In the genomic region with DNA sequence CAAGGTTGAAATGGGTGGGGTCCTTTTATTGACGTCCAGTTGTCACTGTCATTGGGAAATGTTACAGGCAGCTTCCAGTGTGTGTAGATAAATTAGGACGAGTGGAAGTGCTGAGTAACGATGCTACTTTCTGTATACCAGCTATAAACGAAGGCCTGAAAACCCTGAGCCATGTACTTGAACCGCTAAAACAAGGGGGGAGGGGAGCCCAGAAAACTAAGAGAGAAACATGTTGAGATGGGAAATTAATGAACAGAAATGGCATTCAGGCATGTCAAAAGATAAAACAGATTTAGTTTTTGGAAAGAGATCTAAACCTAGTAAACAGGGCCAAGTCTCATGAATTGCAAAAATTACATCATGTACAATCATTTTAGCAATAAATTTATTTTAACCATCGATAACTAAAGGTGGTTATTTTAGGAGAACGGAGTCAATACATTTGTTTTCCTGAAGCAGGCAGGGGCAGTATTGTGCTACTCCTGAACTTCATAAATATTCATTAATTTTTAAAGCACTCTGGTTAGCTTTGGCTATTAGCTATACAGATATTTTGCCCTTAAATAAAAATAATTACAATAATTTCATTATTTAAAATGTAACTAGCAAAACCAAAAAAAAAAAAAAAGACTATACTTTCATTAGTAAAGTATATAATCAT, we compare ENCODE assay signal across 20 mouse cellular contexts.
DNase-seq lines count a peak whose midpoint lies in the region; ATAC-seq and TF ChIP-seq lines count a peak whose summit lies in the region.
"Had no signal": no experiment of that assay in that cellular context is flagged by ENCODE, and none has a peak within 500 bp of the region (broad histone marks: within the 10 kb centered on the region; RNA-seq: fewer than 3 reads in every experiment).

No protein-coding gene starts in this region.

- no peak overlapping the region for H3K4me3 ChIP-seq in forebrain, embryonic 12.5 days (replicated peaks)
- H3K4me3 ChIP-seq in forebrain, embryonic 13.5 days = no peak overlapping the region
- H3K4me3 ChIP-seq in hindbrain, postnatal 0 days (ENCODE audit: low read length) = no peak overlapping the region
- no peak overlapping the region for H3K4me3 ChIP-seq in hindbrain, embryonic 11.5 days (ENCODE audit: low read depth, low read length)
- no peak overlapping the region for H3K4me3 ChIP-seq in lung, postnatal 0 days (ENCODE audit: low read depth, low read length)
- H3K4me3 ChIP-seq in embryonic facial prominence, embryonic 14.5 days (ENCODE audit: low read depth, low read length) = no peak overlapping the region
- H3K4me3 ChIP-seq: heart, embryonic 12.5 days; kidney, embryonic 15.5 days; megakaryocyte, embryonic 14.5 days; neural tube, embryonic 12.5 days had no signal

- H3K4me2 ChIP-seq in forebrain, embryonic 12.5 days = peak overlapping the region; percentile 10; the same call in 1 of the 2 replicates
- H3K4me2 ChIP-seq in forebrain, embryonic 13.5 days = no peak overlapping the region
- no peak overlapping the region for H3K4me2 ChIP-seq in hindbrain, postnatal 0 days (ENCODE audit: low read depth, low read length)
- no peak overlapping the region for H3K4me2 ChIP-seq in hindbrain, embryonic 11.5 days (replicated peaks; ENCODE audit: low read depth, low read length)
- no peak overlapping the region for H3K4me2 ChIP-seq in lung, postnatal 0 days (replicated peaks; ENCODE audit: low read depth, low read length)
- 0 out of 2 replicates have a peak overlapping the region, but pooled peaks have one; percentile 6 for H3K4me2 ChIP-seq in embryonic facial prominence, embryonic 14.5 days (ENCODE audit: low read depth, low read length)
- H3K4me2 ChIP-seq: heart, embryonic 12.5 days; kidney, embryonic 15.5 days; neural tube, embryonic 12.5 days had no signal

- H3K9me3 ChIP-seq in forebrain, embryonic 12.5 days = no peaks in the 10 kb centered on the region
- no peaks in the 10 kb centered on the region for H3K9me3 ChIP-seq in forebrain, embryonic 13.5 days (replicated peaks)
- no peaks in the 10 kb centered on the region for H3K9me3 ChIP-seq in hindbrain, postnatal 0 days (ENCODE audit: low read length)
- H3K9me3 ChIP-seq in hindbrain, embryonic 11.5 days (ENCODE audit: control insufficient read depth, low read length) = no peaks in the 10 kb centered on the region
- H3K9me3 ChIP-seq in lung, postnatal 0 days (ENCODE audit: low read length) = no peaks in the 10 kb centered on the region
- no peaks in the 10 kb centered on the region for H3K9me3 ChIP-seq in embryonic facial prominence, embryonic 14.5 days (ENCODE audit: control insufficient read depth, low read length)
- H3K9me3 ChIP-seq: heart, embryonic 12.5 days; kidney, embryonic 15.5 days; megakaryocyte, embryonic 14.5 days; neural tube, embryonic 12.5 days had no signal

- H3K36me3 ChIP-seq in forebrain, embryonic 12.5 days (replicated peaks) = no peaks in the 10 kb centered on the region
- H3K36me3 ChIP-seq in forebrain, embryonic 13.5 days (ENCODE audit: poor library complexity, severe bottlenecking) = no peaks in the 10 kb centered on the region
- H3K36me3 ChIP-seq in hindbrain, postnatal 0 days (ENCODE audit: insufficient read depth, low read length) = no peaks in the 10 kb centered on the region
- H3K36me3 ChIP-seq in hindbrain, embryonic 11.5 days (ENCODE audit: control insufficient read depth, insufficient read depth, low read length) = no peaks in the 10 kb centered on the region
- no peaks in the 10 kb centered on the region for H3K36me3 ChIP-seq in lung, postnatal 0 days (ENCODE audit: insufficient read depth, low read length)
- H3K36me3 ChIP-seq in embryonic facial prominence, embryonic 14.5 days (ENCODE audit: control insufficient read depth, insufficient read depth, low read length) = no peaks in the 10 kb centered on the region
- H3K36me3 ChIP-seq: heart, embryonic 12.5 days; kidney, embryonic 15.5 days; neural tube, embryonic 12.5 days had no signal

- TF ChIP-seq EP300 in lung, postnatal 0 days (IDR thresholded peaks at IDR 0.05) = no peak

- no peak overlapping the region for H3K9ac ChIP-seq in forebrain, embryonic 12.5 days
- H3K9ac ChIP-seq in forebrain, embryonic 13.5 days = no peak overlapping the region
- H3K9ac ChIP-seq in hindbrain, postnatal 0 days (replicated peaks; ENCODE audit: low read length) = no peak overlapping the region
- H3K9ac ChIP-seq in hindbrain, embryonic 11.5 days (ENCODE audit: low read depth, low read length) = no peak overlapping the region
- H3K9ac ChIP-seq in lung, postnatal 0 days (replicated peaks; ENCODE audit: low read depth) = no peak overlapping the region
- H3K9ac ChIP-seq in embryonic facial prominence, embryonic 14.5 days (ENCODE audit: low read depth, low read length) = no peak overlapping the region
- H3K9ac ChIP-seq: heart, embryonic 12.5 days; kidney, embryonic 15.5 days; liver, postnatal 0 days; neural tube, embryonic 12.5 days had no signal

- ATAC-seq in forebrain, embryonic 12.5 days (ENCODE audit: low FRiP score) = no peak
- no peak for ATAC-seq in forebrain, embryonic 13.5 days
- no peak for ATAC-seq in hindbrain, postnatal 0 days
- no peak for ATAC-seq in hindbrain, embryonic 11.5 days (ENCODE audit: low FRiP score)
- ATAC-seq in lung, postnatal 0 days = no peak
- ATAC-seq in embryonic facial prominence, embryonic 14.5 days (ENCODE audit: low read depth) = no peak
- ATAC-seq: activated CD4-positive, CD25-positive, alpha-beta regulatory T cell, adult 4 months; liver, postnatal 0 days had no signal

- peaks cover 47% of the 10 kb centered on the region for H3K4me1 ChIP-seq in forebrain, embryonic 12.5 days
- H3K4me1 ChIP-seq in forebrain, embryonic 13.5 days = peaks cover 57% of the 10 kb centered on the region
- H3K4me1 ChIP-seq in hindbrain, postnatal 0 days (ENCODE audit: insufficient read depth, low read length) = peaks cover 27% of the 10 kb centered on the region
- H3K4me1 ChIP-seq in hindbrain, embryonic 11.5 days (replicated peaks; ENCODE audit: control insufficient read depth, insufficient read depth, low read length) = peaks cover 9% of the 10 kb centered on the region
- peaks cover 16% of the 10 kb centered on the region; the same call in 1 of the 2 replicates for H3K4me1 ChIP-seq in lung, postnatal 0 days (ENCODE audit: insufficient read depth, low read depth, low read length)
- peaks cover 53% of the 10 kb centered on the region for H3K4me1 ChIP-seq in embryonic facial prominence, embryonic 14.5 days (ENCODE audit: control insufficient read depth, insufficient read depth, low read length)

- peak; percentile 38 for DNase-seq in hindbrain, postnatal 0 days (ENCODE audit: low spot score)
- no peak for DNase-seq in hindbrain, embryonic 11.5 days (ENCODE audit: low spot score)
- DNase-seq in lung, postnatal 0 days (ENCODE audit: low spot score) = no peak
- DNase-seq in lung, postnatal 25 days (ENCODE audit: low spot score) = no peak
- DNase-seq in embryonic facial prominence, embryonic 14.5 days (ENCODE audit: low spot score) = no peak
- DNase-seq in adipocyte (ENCODE audit: low spot score) = no peak
- DNase-seq: adrenal gland, postnatal 14 days; cerebellum, adult 11 months; heart, postnatal 14 days; left cerebral cortex, postnatal 4 days; liver, postnatal 0 days; lung, postnatal 14 days; thymus, postnatal 14 days had no signal

- peak; percentile 53 for TF ChIP-seq CTCF in hindbrain, postnatal 0 days (IDR thresholded peaks at IDR 0.05; ENCODE audit: low read depth)
- TF ChIP-seq CTCF in lung, postnatal 0 days (IDR thresholded peaks at IDR 0.05) = 0 out of 2 replicates have a peak, but pooled peaks have one; percentile 9

- no peaks in the 10 kb centered on the region for H3K27me3 ChIP-seq in forebrain, embryonic 12.5 days
- H3K27me3 ChIP-seq in forebrain, embryonic 13.5 days = no peaks in the 10 kb centered on the region
- no peaks in the 10 kb centered on the region for H3K27me3 ChIP-seq in hindbrain, postnatal 0 days (ENCODE audit: insufficient read depth, low read length)
- no peaks in the 10 kb centered on the region for H3K27me3 ChIP-seq in hindbrain, embryonic 11.5 days (ENCODE audit: control insufficient read depth, insufficient read depth, low read length)
- no peaks in the 10 kb centered on the region for H3K27me3 ChIP-seq in lung, postnatal 0 days (replicated peaks; ENCODE audit: insufficient read depth, low read length)
- no peaks in the 10 kb centered on the region for H3K27me3 ChIP-seq in embryonic facial prominence, embryonic 14.5 days (replicated peaks; ENCODE audit: control insufficient read depth, insufficient read depth, low read length)
- H3K27me3 ChIP-seq: heart, embryonic 12.5 days; kidney, embryonic 15.5 days; neural tube, embryonic 12.5 days had no signal

- 32% methylated on average over 7 of the region's 7 CpGs for WGBS in forebrain, embryonic 12.5 days
- 25% methylated on average over 7 of the region's 7 CpGs for WGBS in forebrain, embryonic 13.5 days
- 33% methylated on average over 7 of the region's 7 CpGs for WGBS in hindbrain, postnatal 0 days
- WGBS in hindbrain, embryonic 11.5 days = 59% methylated on average over 7 of the region's 7 CpGs
- WGBS in lung, postnatal 0 days = 51% methylated on average over 7 of the region's 7 CpGs
- 43% methylated on average over 7 of the region's 7 CpGs for WGBS in embryonic facial prominence, embryonic 14.5 days

- 0 out of 2 replicates have a peak overlapping the region, but pooled peaks have one; percentile 36 for H3K27ac ChIP-seq in forebrain, embryonic 12.5 days
- H3K27ac ChIP-seq in forebrain, embryonic 13.5 days = no peak overlapping the region
- H3K27ac ChIP-seq in hindbrain, postnatal 0 days = no peak overlapping the region
- H3K27ac ChIP-seq in hindbrain, embryonic 11.5 days (ENCODE audit: low read depth, low read length) = no peak overlapping the region
- H3K27ac ChIP-seq in lung, postnatal 0 days (ENCODE audit: low read length) = no peak overlapping the region
- no peak overlapping the region for H3K27ac ChIP-seq in embryonic facial prominence, embryonic 14.5 days (replicated peaks; ENCODE audit: low read depth, low read length)
- H3K27ac ChIP-seq: kidney, embryonic 15.5 days; neural tube, embryonic 12.5 days had no signal

Comparison
In these comparisons a context has a peak if more than half of its experiments do, and no peak if none do; other contexts are left out.
1. H3K4me2 ChIP-seq: peak in forebrain, embryonic 12.5 days (single experiment) and embryonic facial prominence, embryonic 14.5 days (single experiment); none in forebrain, embryonic 13.5 days (single experiment), hindbrain, postnatal 0 days (single experiment), hindbrain, embryonic 11.5 days (single experiment) and lung, postnatal 0 days (single experiment).